Mouse (Mus musculus): ENCODE measurements at regions not wholly inside any gene's neighbourhood (a gene's known extent, or its start where the extent isn't known, plus 50 kb on each side); places are given as distances from the start of the nearest gene placed in this dataset.

GRCm38 (mm10) chr2:74187963-74188790 is 277.1 kb upstream of the Atp5g3 start:
- H3K4me2 ChIP-seq (ENCODE audit: low read depth, low read length) = no peak overlapping the region
- H3K4me1 ChIP-seq (ENCODE audit: control insufficient read depth, insufficient read depth) = no peaks in the 10 kb centered on the region
- H3K27ac ChIP-seq (ENCODE audit: low read depth) = no peak overlapping the region
- DNase-seq (ENCODE audit: low spot score) (no peak), ATAC-seq (ENCODE audit: insufficient read depth, low read depth) (no peak)
- WGBS = 51% methylated on average over 8 of the region's 8 CpGs
- H3K4me3 ChIP-seq (ENCODE audit: low read depth, low read length) = no peak overlapping the region
- no peaks in the 10 kb centered on the region for H3K36me3 ChIP-seq (replicated peaks; ENCODE audit: control insufficient read depth, insufficient read depth, low read length)
- no peak overlapping the region for H3K9ac ChIP-seq (replicated peaks; ENCODE audit: low read depth, low read length)
- H3K9me3 ChIP-seq (replicated peaks; ENCODE audit: control insufficient read depth, low read length) = no peaks in the 10 kb centered on the region; the same call in 1 of the 2 replicates
- H3K27me3 ChIP-seq (ENCODE audit: control insufficient read depth, insufficient read depth, low read length) = no peaks in the 10 kb centered on the region
- TF ChIP-seq EP300 (IDR thresholded peaks at IDR 0.05; ENCODE audit: low read depth) (no peak), CTCF (IDR thresholded peaks at IDR 0.05; ENCODE audit: low read depth) (no peak)

GRCm38 (mm10) chr2:74178106-74178505 is 267.0 kb upstream of the Atp5g3 start:
- ATAC-seq (ENCODE audit: insufficient read depth, low read depth) (no peak), DNase-seq (ENCODE audit: low spot score) (no peak)
- 86% methylated on average over 1 of the region's 1 CpGs for WGBS
- Histone ChIP-seq H3K4me3 (ENCODE audit: low read depth, low read length) (no peak overlapping the region), H3K4me1 (ENCODE audit: control insufficient read depth, insufficient read depth) (no peaks in the 10 kb centered on the region), H3K9me3 (replicated peaks; ENCODE audit: control insufficient read depth, low read length) (no peaks in the 10 kb centered on the region), H3K36me3 (replicated peaks; ENCODE audit: control insufficient read depth, insufficient read depth, low read length) (no peaks in the 10 kb centered on the region), H3K27me3 (ENCODE audit: control insufficient read depth, insufficient read depth, low read length) (no peaks in the 10 kb centered on the region), H3K4me2 (ENCODE audit: low read depth, low read length) (no peak overlapping the region), H3K27ac (ENCODE audit: low read depth) (no peak overlapping the region), H3K9ac (replicated peaks; ENCODE audit: low read depth, low read length) (no peak overlapping the region)
- TF ChIP-seq CTCF (IDR thresholded peaks at IDR 0.05; ENCODE audit: low read depth) (no peak), EP300 (IDR thresholded peaks at IDR 0.05; ENCODE audit: low read depth) (no peak)

- H3K4me2 ChIP-seq (ENCODE audit: low read depth, low read length) = no peak overlapping the region
- no peaks in the 10 kb centered on the region for H3K4me1 ChIP-seq (ENCODE audit: control insufficient read depth, insufficient read depth)
- H3K27me3 ChIP-seq (ENCODE audit: control insufficient read depth, insufficient read depth, low read length) = no peaks in the 10 kb centered on the region
- ATAC-seq (ENCODE audit: insufficient read depth, low read depth) (no peak), DNase-seq (ENCODE audit: low spot score) (no peak)
- 73% methylated on average over 16 of the region's 16 CpGs for WGBS
- H3K4me3 ChIP-seq (ENCODE audit: low read depth, low read length) = no peak overlapping the region
- H3K36me3 ChIP-seq (replicated peaks; ENCODE audit: control insufficient read depth, insufficient read depth, low read length) = no peaks in the 10 kb centered on the region
- no peaks in the 10 kb centered on the region for H3K9me3 ChIP-seq (replicated peaks; ENCODE audit: control insufficient read depth, low read length)
- H3K9ac ChIP-seq (replicated peaks; ENCODE audit: low read depth, low read length) = no peak overlapping the region
- TF ChIP-seq CTCF (IDR thresholded peaks at IDR 0.05; ENCODE audit: low read depth) (no peak), EP300 (IDR thresholded peaks at IDR 0.05; ENCODE audit: low read depth) (no peak)
- no peak overlapping the region for H3K27ac ChIP-seq (ENCODE audit: low read depth)
These were observed 257.8 kb upstream of the Atp5g3 start for GRCm38 (mm10) chr2:74168776-74169570.

GRCm38 (mm10) chr2:74168307-74168706 is 257.2 kb upstream of the Atp5g3 start:
- ATAC-seq (ENCODE audit: insufficient read depth, low read depth) (no peak), DNase-seq (ENCODE audit: low spot score) (no peak)
- no peak overlapping the region for H3K4me3 ChIP-seq (ENCODE audit: low read depth, low read length)
- 87% methylated on average over 17 of the region's 17 CpGs for WGBS
- no peaks in the 10 kb centered on the region for H3K4me1 ChIP-seq (ENCODE audit: control insufficient read depth, insufficient read depth)
- no peak overlapping the region for H3K4me2 ChIP-seq (ENCODE audit: low read depth, low read length)
- TF ChIP-seq EP300 (IDR thresholded peaks at IDR 0.05; ENCODE audit: low read depth) (no peak), CTCF (IDR thresholded peaks at IDR 0.05; ENCODE audit: low read depth) (no peak)
- H3K9ac ChIP-seq (replicated peaks; ENCODE audit: low read depth, low read length) = no peak overlapping the region
- H3K9me3 ChIP-seq (replicated peaks; ENCODE audit: control insufficient read depth, low read length) = no peaks in the 10 kb centered on the region
- no peaks in the 10 kb centered on the region for H3K27me3 ChIP-seq (ENCODE audit: control insufficient read depth, insufficient read depth, low read length)
- no peak overlapping the region for H3K27ac ChIP-seq (ENCODE audit: low read depth)
- H3K36me3 ChIP-seq (replicated peaks; ENCODE audit: control insufficient read depth, insufficient read depth, low read length) = no peaks in the 10 kb centered on the region

GRCm38 (mm10) chr2:74154062-74154461 is 242.9 kb upstream of the Atp5g3 start:
- no peak overlapping the region for H3K4me2 ChIP-seq (ENCODE audit: low read depth, low read length)
- 82% methylated on average over 6 of the region's 6 CpGs for whole genome bisulfite sequencing
- no peaks in the 10 kb centered on the region for H3K9me3 ChIP-seq (replicated peaks; ENCODE audit: control insufficient read depth, low read length)

More at GRCm38 (mm10) chr2:74154062-74154461, 242.9 kb upstream of the Atp5g3 start:
- Histone ChIP-seq H3K27me3 (ENCODE audit: control insufficient read depth, insufficient read depth, low read length) (no peaks in the 10 kb centered on the region), H3K4me1 (ENCODE audit: control insufficient read depth, insufficient read depth) (peaks cover 12% of the 10 kb centered on the region), H3K4me3 (ENCODE audit: low read depth, low read length) (no peak overlapping the region), H3K36me3 (replicated peaks; ENCODE audit: control insufficient read depth, insufficient read depth, low read length) (no peaks in the 10 kb centered on the region), H3K27ac (ENCODE audit: low read depth) (no peak overlapping the region), H3K9ac (replicated peaks; ENCODE audit: low read depth, low read length) (no peak overlapping the region)
- DNase-seq (ENCODE audit: low spot score) (no peak), ATAC-seq (ENCODE audit: insufficient read depth, low read depth) (no peak)
- no peak for TF ChIP-seq EP300 (IDR thresholded peaks at IDR 0.05; ENCODE audit: low read depth)
- TF ChIP-seq CTCF (IDR thresholded peaks at IDR 0.05; ENCODE audit: low read depth) = no peak

Measured in heart, postnatal 0 days (tissue).